Mouse (Mus musculus) natural killer cell, adult 2 months (primary cell): ENCODE measurements around the gene Kif13a.
A peak's percentile ranks its signal among the peaks of the same experiment; 100 is the strongest.

ENCODE experiments used
- DNase-seq, 2 experiments: peaks; one replicate each; pipeline ENCODE4 v3.0.0; 2022; ENCODE audit warnings: low spot score in 2 of 2

Kif13a gene

DNA sequence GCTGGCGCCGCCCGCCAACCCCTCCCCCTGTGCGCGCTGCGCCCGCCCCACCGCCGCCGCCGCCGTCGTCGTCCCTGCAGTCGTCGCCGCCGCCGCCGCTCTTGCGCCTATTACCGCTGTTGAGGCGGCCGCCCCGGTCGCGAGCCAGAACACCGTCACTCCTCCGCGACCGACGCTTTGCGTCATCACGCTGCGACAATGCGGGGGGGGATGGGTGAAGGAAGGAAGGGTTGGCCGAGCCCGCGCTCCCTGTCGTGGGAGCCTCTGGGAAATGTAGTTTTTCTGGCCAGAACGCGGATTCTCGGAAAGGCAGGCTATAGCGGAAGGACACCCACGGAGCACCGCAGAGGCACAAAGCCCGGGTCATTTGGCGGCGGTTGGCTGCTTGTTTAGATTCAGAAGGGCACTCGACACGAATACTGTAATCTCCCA lies 201.8 kb downstream of the Kif13a start, which contains the start of gene Nup153:
Gene Nup153, minus strand, starts transcription at position 104 of the 432 bp plus-strand sequence.
- DNase-seq: peak; percentile 100

DNA sequence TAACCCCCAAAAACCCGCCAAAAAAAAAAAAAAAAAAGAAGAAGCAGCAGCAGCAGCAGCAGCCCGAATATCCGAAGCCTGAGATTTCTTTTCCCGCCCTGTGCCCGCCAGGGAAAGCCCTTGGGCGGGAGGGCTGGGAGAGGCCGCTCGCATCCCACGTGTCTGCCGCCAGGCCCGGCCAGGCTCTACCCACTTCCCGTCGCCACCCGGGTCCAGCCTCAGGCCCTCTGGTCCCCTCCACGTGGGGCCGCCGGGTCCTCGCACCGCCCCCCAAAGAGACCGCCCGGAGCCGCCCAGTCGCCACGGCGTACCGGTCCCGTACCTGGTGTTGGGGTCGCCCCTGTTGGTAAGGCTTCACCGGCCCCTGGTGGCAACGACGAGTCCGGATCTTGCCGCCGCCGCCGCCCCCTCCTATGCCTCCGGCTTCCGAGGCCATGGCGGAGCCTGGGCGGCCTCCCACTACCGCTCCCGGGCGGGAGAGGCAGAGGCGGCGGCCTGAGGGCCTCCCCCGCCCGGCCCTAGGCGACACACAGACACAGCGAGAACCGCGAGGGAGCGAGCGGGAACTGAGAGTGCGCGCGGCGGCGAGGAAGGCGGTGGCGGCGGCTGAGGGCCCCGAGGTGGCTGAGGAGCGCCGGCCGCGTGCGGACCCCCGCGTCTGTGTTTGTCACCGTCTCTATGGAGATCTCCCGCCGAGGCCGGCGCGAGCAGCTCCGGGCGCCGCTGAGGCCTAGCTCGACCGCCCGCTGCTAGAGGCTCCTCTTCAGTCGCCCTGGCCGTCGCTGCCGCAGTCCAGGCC lies 202.4 kb downstream of the Kif13a start:
- peak; percentile 54 to 67 for DNase-seq

DNA sequence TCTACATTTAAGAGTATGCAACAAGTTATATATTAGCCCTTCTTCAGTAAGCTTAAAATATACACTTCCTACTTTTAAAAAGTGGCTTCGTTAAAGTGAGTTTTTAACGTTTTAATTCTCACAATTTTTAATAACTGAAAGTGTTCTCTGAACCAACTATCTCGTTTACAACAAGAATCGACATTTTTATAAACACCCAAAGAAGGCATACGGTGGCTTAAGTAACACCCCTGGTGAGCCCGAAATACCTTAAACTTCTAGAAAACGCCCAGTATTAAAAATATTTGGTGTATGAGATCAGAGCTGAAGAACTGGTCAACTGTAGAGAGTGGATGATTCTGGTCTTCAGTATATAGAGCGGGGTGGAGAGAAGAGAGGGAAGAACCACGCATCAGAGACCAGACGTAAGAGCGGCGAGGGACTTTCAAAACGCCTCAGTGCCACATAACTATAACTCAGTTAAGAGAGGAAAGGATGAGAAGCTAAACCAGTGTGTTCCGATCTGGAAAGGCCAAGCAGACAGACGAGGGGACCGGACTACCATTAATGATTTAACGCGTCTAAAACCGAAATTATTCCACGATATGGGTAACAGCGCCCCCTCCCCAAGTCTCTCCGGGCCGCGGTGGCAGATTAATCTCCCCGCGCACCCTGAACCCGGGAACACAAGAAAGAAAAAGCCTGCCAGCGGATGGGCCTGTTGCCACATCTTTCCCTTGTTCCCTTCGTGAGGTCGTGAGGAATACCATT lies 203.2 kb downstream of the Kif13a start:
- peak; percentile 28 to 29 for DNase-seq

DNA sequence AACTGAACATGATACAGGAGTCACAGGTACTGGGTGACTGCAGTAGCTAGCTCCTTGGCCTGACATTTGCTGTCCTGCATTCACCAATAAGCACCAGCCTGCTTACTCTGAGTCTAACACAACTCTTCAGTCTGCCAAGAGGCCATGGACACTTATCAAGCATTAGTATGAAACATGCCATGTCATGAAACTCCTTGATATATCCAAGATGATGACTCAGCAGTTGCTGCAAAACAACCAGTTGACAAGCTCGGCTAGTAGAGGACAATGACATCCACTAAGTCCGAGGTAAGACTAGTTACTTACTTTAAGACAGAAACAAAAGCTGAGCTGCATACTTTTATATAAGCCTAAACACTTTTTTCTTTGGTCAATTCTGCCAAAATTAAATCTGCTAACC lies 204.4 kb downstream of the Kif13a start:
- DNase-seq: no peak

DNA sequence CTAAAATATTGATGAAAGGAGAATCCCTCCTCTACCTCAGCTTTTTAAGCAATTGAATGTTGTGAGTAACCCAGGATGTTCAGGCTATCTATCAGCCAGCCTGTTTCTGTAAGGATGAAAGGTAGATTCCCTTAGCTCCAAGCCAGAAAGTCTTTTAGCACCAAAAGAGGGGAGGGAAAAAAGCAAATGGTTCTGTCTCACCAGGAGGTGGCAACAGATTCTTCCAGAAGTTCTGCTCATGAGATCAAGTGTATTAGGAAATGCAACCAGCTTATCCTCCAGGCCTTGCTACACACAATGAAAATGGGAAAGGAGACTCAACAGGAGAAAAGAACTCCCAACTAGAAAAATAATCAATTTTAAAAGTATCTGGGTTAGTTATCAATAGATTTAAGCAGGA lies 205.3 kb downstream of the Kif13a start:
- no peak for DNase-seq

DNA sequence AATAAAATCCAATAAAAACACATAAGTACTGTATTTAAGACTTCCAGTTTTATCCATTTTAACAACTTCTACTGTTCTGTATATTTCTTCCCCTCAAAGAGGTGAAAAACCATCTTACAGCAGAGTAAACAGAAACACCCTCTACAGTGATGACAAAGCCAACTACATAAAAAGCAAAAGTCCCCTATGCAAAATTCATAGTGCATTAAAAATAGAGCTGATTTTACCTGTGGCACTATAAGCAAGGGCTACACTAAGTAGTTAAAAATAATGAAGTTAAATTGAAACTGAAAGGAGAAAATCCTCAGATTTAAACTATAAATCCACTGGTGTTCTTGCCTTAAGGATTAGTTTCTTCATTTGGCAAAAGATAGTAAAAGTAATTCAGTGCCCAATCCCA lies 208.7 kb downstream of the Kif13a start:
- no peak for DNase-seq

DNA sequence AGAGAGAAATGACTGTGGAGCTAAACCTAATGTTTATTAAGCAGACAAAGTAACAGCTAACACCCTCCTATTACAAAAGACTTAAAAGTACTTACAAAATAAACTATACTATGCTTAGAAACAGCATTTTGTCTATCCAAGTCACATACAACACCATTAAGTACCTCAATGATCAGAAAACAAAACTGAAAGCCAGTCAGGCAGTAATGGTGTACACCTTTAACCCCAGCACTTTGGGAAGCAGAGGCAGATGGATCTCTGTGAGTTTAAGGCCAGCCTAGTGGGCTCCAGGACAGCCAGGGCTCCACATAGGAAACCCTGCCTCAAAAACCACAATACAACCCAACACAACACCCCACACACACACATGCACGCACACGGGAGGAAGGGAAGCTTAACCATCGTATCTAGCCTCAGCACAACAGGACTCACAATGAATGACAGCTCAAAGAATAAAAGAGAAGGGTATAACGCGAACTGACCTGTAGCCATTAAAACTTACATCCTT lies 210.7 kb downstream of the Kif13a start:
- no peak for DNase-seq

DNA sequence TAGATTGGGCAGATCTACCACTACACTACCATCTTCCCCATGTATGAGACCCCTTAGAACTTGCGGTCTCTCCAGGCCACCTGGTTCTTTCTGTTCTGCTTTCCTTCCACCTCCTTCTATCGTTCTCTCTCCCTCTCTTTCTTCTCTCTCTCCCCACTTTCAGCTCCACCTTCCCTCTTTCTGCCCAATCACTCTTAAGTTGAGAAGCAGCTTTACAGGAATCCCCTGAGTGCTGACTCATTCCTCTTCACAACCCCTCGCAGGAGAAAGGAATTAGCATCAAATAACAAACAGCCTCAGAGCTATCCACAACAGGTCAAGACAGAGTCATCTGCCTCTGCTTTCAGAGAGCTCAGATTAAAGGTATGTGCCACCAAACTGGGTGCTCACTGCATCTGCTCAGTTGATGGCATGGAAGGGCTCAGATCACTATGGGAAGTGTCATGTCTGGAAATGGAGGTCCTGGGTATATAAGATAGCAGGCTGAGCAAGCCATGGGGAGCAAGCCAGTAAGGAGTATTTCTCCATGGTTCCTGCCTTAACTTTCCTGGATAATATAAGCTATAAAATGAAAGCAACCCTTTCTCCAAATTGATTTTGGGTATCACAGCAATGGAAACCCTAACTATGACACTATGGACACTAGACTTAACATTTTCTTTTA lies 213.6 kb downstream of the Kif13a start:
- DNase-seq: no peak

DNA sequence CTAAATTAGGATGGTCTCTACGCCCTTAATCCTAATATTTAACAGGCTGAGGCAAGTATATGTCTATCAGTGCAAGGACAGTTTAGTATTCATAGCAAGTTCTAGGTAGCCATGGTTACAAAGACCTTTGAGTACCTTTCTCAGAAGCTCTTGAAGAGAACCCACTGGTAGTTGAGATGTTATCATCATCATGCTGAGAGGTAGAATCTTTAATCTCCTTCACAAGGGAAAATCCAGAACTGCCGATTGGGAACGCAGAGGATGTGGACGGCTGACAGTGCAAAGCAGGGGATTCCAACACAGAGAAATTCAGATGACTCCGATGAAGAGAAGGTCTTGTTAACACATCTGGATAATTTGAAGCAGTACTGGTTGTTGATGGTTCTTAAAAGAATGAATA lies 216.2 kb downstream of the Kif13a start:
- DNase-seq: no peak

DNA sequence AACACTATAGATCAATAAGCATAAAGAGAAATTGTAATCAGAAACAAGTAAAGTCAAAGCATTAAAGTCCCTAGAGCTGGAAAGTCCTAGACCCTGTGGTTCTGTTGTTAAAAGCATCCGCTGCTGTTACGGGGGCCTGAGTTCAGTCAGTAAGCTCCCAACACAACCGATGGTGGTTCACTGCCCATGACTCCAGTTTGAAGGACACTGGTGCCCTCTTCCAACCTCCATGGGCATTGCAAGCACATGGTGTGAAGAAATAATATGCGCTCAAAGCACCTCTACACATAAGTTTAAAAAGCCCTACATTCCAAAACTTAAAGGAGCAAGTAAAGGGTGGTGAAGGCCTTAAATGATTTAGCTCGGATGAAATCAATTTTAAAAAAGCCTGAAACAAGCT lies 226.5 kb downstream of the Kif13a start:
- peak in 1 of 2 experiments; percentile 27 for DNase-seq

DNA sequence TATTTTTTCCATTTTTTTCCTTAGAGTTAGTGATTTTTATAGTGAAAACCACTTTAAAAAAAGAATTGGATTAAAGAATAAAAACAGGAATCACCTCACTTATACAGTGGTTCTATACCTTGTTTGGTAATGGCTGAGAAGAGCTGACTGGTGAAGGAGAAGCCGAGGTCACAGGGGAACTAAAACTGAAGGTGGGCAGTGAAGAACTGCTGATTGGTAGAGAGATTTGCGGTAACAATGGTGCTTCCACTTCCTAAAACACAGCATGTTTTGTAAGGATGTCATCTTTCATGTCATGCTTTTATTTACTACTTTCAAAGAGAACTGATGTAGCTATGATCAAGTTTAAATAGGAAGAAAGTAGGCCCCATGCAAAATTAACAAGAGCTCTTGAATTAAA lies 228.2 kb downstream of the Kif13a start:
- no peak for DNase-seq

DNA sequence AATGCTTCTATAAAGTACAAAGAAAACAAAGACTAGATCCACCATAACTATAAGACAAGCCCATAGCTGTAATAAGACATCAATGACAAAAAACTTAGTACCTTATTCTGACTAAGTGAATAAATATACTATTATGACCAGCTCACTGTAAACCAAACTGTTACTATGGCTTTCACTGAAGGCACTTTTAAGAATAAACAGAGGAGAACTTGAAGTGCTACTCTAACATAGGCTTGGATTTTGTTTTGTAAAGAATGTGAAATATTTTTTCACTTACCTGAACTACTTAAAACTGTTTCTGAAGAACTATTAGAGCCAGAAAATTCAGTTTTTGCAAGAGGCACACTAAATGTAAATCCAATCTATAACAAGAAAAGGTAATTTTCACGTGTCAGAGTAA lies 230.3 kb downstream of the Kif13a start:
- no peak for DNase-seq
